Mouse (Mus musculus) midbrain, embryonic 16.5 days (tissue): Measurements from ENCODE around the gene Nfatc2. TPM values are rescaled to one million over a fixed set of nuclear protein-coding genes. Genes with fewer than 3 reads are reported as not detected.

Experiments
- ATAC-seq: fragments of 200-750 bp; cut with Nextera tagmentation; 2 replicates; pipeline ENCODE4 v1.8.0; 2017; ENCODE audit warnings: moderate TSS enrichment
- H3K27ac ChIP-seq: fragments of 300-500 bp; sonication (generic); 2 replicates; pipeline ENCODE4 v1.5.1; 2014; ENCODE audit warnings: mild to moderate bottlenecking, low read length, mixed read lengths
- H3K27me3 ChIP-seq: fragments of 300-500 bp; sonication (generic); 2 replicates; pipeline ENCODE4 v1.6.1; 2014; ENCODE audit warnings: low read depth, low read length, mixed read lengths; ENCODE audit not compliant: control insufficient read depth, insufficient read depth
- H3K36me3 ChIP-seq: fragments of 300-500 bp; sonication (generic); 2 replicates; pipeline ENCODE4 v1.6.1; 2014; ENCODE audit warnings: mild to moderate bottlenecking, low read length, moderate library complexity, mixed read lengths; ENCODE audit not compliant: control insufficient read depth, insufficient read depth
- H3K4me1 ChIP-seq: fragments of 300-500 bp; sonication (generic); 2 replicates; pipeline ENCODE4 v1.6.1; 2014; ENCODE audit warnings: mild to moderate bottlenecking, low read length, mixed read lengths; ENCODE audit not compliant: control insufficient read depth, insufficient read depth
- H3K4me2 ChIP-seq: fragments of 300-500 bp; sonication (generic); 2 replicates; pipeline ENCODE4 v1.6.1; 2014; ENCODE audit warnings: mild to moderate bottlenecking, low read length, mixed read lengths
- H3K4me3 ChIP-seq: fragments of 300-500 bp; sonication (generic); 2 replicates; pipeline ENCODE4 v1.5.1; 2014; ENCODE audit warnings: low read depth, mild to moderate bottlenecking, low read length, moderate library complexity, mixed read lengths
- H3K9ac ChIP-seq: fragments of 300-500 bp; sonication (generic); 2 replicates; pipeline ENCODE4 v1.6.1; 2014; ENCODE audit warnings: low read depth, low read length, mixed read lengths
- H3K9me3 ChIP-seq: fragments of 300-500 bp; sonication (generic); replicated peaks from 2 replicates; pipeline ENCODE4 v1.6.1; 2014; ENCODE audit warnings: mild to moderate bottlenecking, low read length, mixed read lengths; ENCODE audit not compliant: control insufficient read depth, poor library complexity, severe bottlenecking
- WGBS: fragments of 180-500 bp; shearing (Covaris S2); extraction: QIAGEN DNeasy Blood & Tissue Kit; methylation state at CpG from one replicate; pipeline ENCODE4 v1.1.7; 2014; 5-methylcytosine and 5-hydroxymethylcytosine counted together
- polyA plus RNA-seq: library from polyadenylated mRNA; unstranded; fragments of >200 nt; fragmentation: Nextera tagmentation; extraction: Ambion mirVana; gene quantifications from 2 replicates; pipeline ENCODE4 v1.2.1, GENCODE M21; 2015

Nfatc2 gene
- polyA plus RNA-seq, 1 experiment from 2014 or later = 4.5 TPM

GRCm38 (mm10) chr2:168522247-168522646, 79.2 kb downstream of the Nfatc2 start:
- H3K27me3 ChIP-seq = no peaks in the 10 kb centered on the region
- ATAC-seq = no peak
- peaks cover 10% of the 10 kb centered on the region for H3K4me1 ChIP-seq
- no peak overlapping the region for H3K9ac ChIP-seq
- H3K4me2 ChIP-seq = no peak overlapping the region
- no peaks in the 10 kb centered on the region for H3K36me3 ChIP-seq
- 81% methylated on average over 3 of the region's 3 CpGs for WGBS
- H3K9me3 ChIP-seq = no peaks in the 10 kb centered on the region
- H3K27ac ChIP-seq = no peak overlapping the region
- H3K4me3 ChIP-seq = no peak overlapping the region

- Histone ChIP-seq H3K4me2 (no peak overlapping the region), H3K9ac (no peak overlapping the region), H3K27me3 (no peaks in the 10 kb centered on the region), H3K36me3 (no peaks in the 10 kb centered on the region), H3K4me3 (no peak overlapping the region), H3K27ac (no peak overlapping the region), H3K4me1 (peaks cover 8% of the 10 kb centered on the region), H3K9me3 (no peaks in the 10 kb centered on the region)
- ATAC-seq = no peak
- 94% methylated on average over 7 of the region's 7 CpGs for WGBS
These were observed 80.7 kb downstream of the Nfatc2 start for GRCm38 (mm10) chr2:168520771-168521170.

- H3K9ac ChIP-seq = no peak overlapping the region
- no peak overlapping the region for H3K27ac ChIP-seq
- ATAC-seq = no peak
- H3K4me1 ChIP-seq = no peaks in the 10 kb centered on the region
- 85% methylated on average over 8 of the region's 8 CpGs for WGBS
- no peaks in the 10 kb centered on the region for H3K36me3 ChIP-seq
- no peak overlapping the region for H3K4me3 ChIP-seq
- H3K4me2 ChIP-seq = no peak overlapping the region
- H3K27me3 ChIP-seq = no peaks in the 10 kb centered on the region
- H3K9me3 ChIP-seq = no peaks in the 10 kb centered on the region
These were observed 81.9 kb downstream of the Nfatc2 start for GRCm38 (mm10) chr2:168519589-168519988.

GRCm38 (mm10) chr2:168518256-168518659, 83.2 kb downstream of the Nfatc2 start:
- H3K4me1 ChIP-seq = no peaks in the 10 kb centered on the region
- no peak for ATAC-seq
- H3K4me3 ChIP-seq = no peak overlapping the region
- no peaks in the 10 kb centered on the region for H3K36me3 ChIP-seq
- H3K9ac ChIP-seq = no peak overlapping the region
- WGBS = 77% methylated on average over 15 of the region's 15 CpGs
- no peak overlapping the region for H3K27ac ChIP-seq
- no peaks in the 10 kb centered on the region for H3K27me3 ChIP-seq
- H3K9me3 ChIP-seq = no peaks in the 10 kb centered on the region
- no peak overlapping the region for H3K4me2 ChIP-seq

GRCm38 (mm10) chr2:168517774-168518173, 83.7 kb downstream of the Nfatc2 start:
- no peaks in the 10 kb centered on the region for H3K4me1 ChIP-seq
- H3K27me3 ChIP-seq = no peaks in the 10 kb centered on the region
- no peaks in the 10 kb centered on the region for H3K9me3 ChIP-seq
- no peak overlapping the region for H3K4me3 ChIP-seq
- H3K36me3 ChIP-seq = no peaks in the 10 kb centered on the region
- ATAC-seq = no peak
- 87% methylated on average over 7 of the region's 7 CpGs for WGBS
- H3K9ac ChIP-seq = no peak overlapping the region
- no peak overlapping the region for H3K4me2 ChIP-seq
- no peak overlapping the region for H3K27ac ChIP-seq

- no peak overlapping the region for H3K9ac ChIP-seq
- no peaks in the 10 kb centered on the region for H3K4me1 ChIP-seq
- H3K4me3 ChIP-seq = no peak overlapping the region
- H3K9me3 ChIP-seq = no peaks in the 10 kb centered on the region
- no peak for ATAC-seq
- H3K27ac ChIP-seq = no peak overlapping the region
- H3K36me3 ChIP-seq = no peaks in the 10 kb centered on the region
- no peak overlapping the region for H3K4me2 ChIP-seq
- WGBS = 88% methylated on average over 7 of the region's 7 CpGs
- no peaks in the 10 kb centered on the region for H3K27me3 ChIP-seq
These were observed 84.7 kb downstream of the Nfatc2 start for GRCm38 (mm10) chr2:168516717-168517116.

GRCm38 (mm10) chr2:168515466-168515865, 86.0 kb downstream of the Nfatc2 start:
- Histone ChIP-seq H3K9me3 (no peaks in the 10 kb centered on the region), H3K4me1 (no peaks in the 10 kb centered on the region), H3K27me3 (no peaks in the 10 kb centered on the region), H3K9ac (no peak overlapping the region), H3K27ac (no peak overlapping the region), H3K4me2 (no peak overlapping the region), H3K4me3 (no peak overlapping the region), H3K36me3 (no peaks in the 10 kb centered on the region)
- 81% methylated on average over 4 of the region's 4 CpGs for WGBS
- no peak for ATAC-seq

GRCm38 (mm10) chr2:168514131-168514530, 87.3 kb downstream of the Nfatc2 start:
- no peak for ATAC-seq
- Histone ChIP-seq H3K4me2 (no peak overlapping the region), H3K9me3 (no peaks in the 10 kb centered on the region), H3K27me3 (no peaks in the 10 kb centered on the region), H3K9ac (no peak overlapping the region), H3K4me3 (no peak overlapping the region), H3K27ac (no peak overlapping the region), H3K36me3 (no peaks in the 10 kb centered on the region), H3K4me1 (no peaks in the 10 kb centered on the region)
- WGBS = 91% methylated on average over 5 of the region's 5 CpGs

GRCm38 (mm10) chr2:168511529-168511928, 89.9 kb downstream of the Nfatc2 start:
- Histone ChIP-seq H3K4me1 (no peaks in the 10 kb centered on the region), H3K4me3 (no peak overlapping the region), H3K27me3 (no peaks in the 10 kb centered on the region), H3K4me2 (no peak overlapping the region), H3K27ac (no peak overlapping the region), H3K9ac (no peak overlapping the region), H3K9me3 (no peaks in the 10 kb centered on the region), H3K36me3 (no peaks in the 10 kb centered on the region)
- no peak for ATAC-seq
